Mouse (Mus musculus) E14TG2a.4 (cell line): ENCODE measurements around the gene Psen1.

Experiments
- CTCF ChIP-seq: conservative IDR thresholded peaks from 2 replicates; pipeline ENCODE4 v1.5.1; 2014; ENCODE audit warnings: low read length
- NANOG ChIP-seq: IDR thresholded peaks from 2 replicates; pipeline ENCODE4 v1.6.1; 2014; ENCODE audit warnings: borderline replicate concordance, low read length, mixed read lengths

GRCm38 (mm10) chr12:83732225-83732624 lies 44.3 kb downstream of the Psen1 start:
- TF ChIP-seq NANOG (no peak), CTCF (no peak)
